Mouse (Mus musculus) neural tube, embryonic 15.5 days (tissue): ENCODE measurements at regions not wholly inside any gene's neighbourhood (a gene's known extent, or its start where the extent isn't known, plus 50 kb on each side); places are given as distances from the start of the nearest gene placed in this dataset.

Experiments used
- ATAC-seq: fragments of 200-750 bp; cut with Nextera tagmentation; 2 replicates; pipeline ENCODE4 v1.8.0; 2017; ENCODE audit warnings: mild to moderate bottlenecking, moderate TSS enrichment, moderate library complexity; ENCODE audit not compliant: low FRiP score
- H3K27ac ChIP-seq: fragments of 300-500 bp; sonication (generic); replicated peaks from 2 replicates; pipeline ENCODE4 v1.5.1; 2015; ENCODE audit warnings: mild to moderate bottlenecking, inconsistent platforms
- H3K27me3 ChIP-seq: fragments of 300-500 bp; sonication (generic); replicated peaks from 2 replicates; pipeline ENCODE4 v1.6.1; 2015; ENCODE audit warnings: inconsistent platforms
- H3K36me3 ChIP-seq: fragments of 300-500 bp; sonication (generic); 2 replicates; pipeline ENCODE4 v1.6.1; 2015; ENCODE audit warnings: inconsistent platforms
- H3K4me1 ChIP-seq: fragments of 300-500 bp; sonication (generic); 2 replicates; pipeline ENCODE4 v1.6.1; 2015; ENCODE audit warnings: inconsistent platforms
- H3K4me2 ChIP-seq: fragments of 300-500 bp; sonication (generic); 2 replicates; pipeline ENCODE4 v1.6.1; 2015; ENCODE audit warnings: inconsistent platforms, mild to moderate bottlenecking, moderate library complexity
- H3K4me3 ChIP-seq: fragments of 300-500 bp; sonication (generic); replicated peaks from 2 replicates; pipeline ENCODE4 v1.5.1; 2015; ENCODE audit warnings: mild to moderate bottlenecking, inconsistent platforms
- H3K9ac ChIP-seq: fragments of 300-500 bp; sonication (generic); replicated peaks from 2 replicates; pipeline ENCODE4 v1.6.1; 2015; ENCODE audit warnings: mild to moderate bottlenecking, inconsistent platforms
- H3K9me3 ChIP-seq: fragments of 300-500 bp; sonication (generic); replicated peaks from 2 replicates; pipeline ENCODE4 v1.6.1; 2016; ENCODE audit warnings: inconsistent platforms
- WGBS: fragments of 180-500 bp; shearing (Covaris S2); methylation state at CpG from one replicate; pipeline ENCODE4 v1.1.7; 2015; ENCODE audit warnings: mixed read lengths; 5-methylcytosine and 5-hydroxymethylcytosine counted together

DNA sequence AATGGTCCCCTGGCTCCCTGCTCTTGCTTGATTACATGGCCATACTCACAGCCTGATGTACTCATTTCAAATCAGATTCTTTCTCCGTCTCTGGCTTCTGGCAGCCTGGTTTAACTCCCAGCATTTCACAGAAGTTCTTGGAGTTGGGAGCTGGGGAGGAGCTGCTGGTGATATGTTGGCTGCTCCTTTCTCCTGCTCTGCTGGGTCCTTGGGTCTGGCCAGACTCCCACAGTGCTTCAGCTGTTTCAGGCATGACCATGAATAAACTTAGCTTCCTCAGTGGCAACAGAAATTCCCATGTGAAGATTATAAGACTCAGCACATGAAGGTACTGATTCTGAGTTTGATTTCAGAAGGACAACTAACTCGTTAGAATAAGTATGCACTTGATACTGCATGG lies 182.7 kb upstream of the Mki67 start:
- Histone ChIP-seq H3K9me3 (no peaks in the 10 kb centered on the region), H3K9ac (no peak overlapping the region), H3K4me1 (peaks cover 17% of the 10 kb centered on the region), H3K4me3 (no peak overlapping the region), H3K4me2 (no peak overlapping the region), H3K27me3 (no peaks in the 10 kb centered on the region), H3K27ac (no peak overlapping the region), H3K36me3 (no peaks in the 10 kb centered on the region)
- no peak for ATAC-seq
- WGBS: 72% methylated on average over 2 of the region's 2 CpGs

DNA sequence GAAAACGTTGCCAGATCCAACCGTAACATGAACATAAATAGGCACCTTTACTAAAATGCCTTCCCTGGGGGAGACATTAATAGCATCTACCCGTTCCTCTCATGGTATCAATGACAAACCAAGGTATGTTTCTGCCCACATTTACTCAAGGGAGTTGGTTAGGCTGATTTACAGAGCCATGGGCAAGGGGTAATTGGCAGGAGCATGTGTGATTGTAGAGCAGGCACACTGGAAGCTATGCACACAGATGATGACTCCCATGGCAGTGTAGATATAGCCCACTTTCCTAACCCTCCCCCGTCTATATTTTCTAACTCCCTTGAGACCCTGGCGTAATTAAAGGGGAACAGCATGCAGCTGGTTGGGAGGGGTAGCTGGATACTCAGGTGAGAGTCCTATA lies 183.6 kb upstream of the Mki67 start:
- H3K4me1 ChIP-seq: peaks cover 17% of the 10 kb centered on the region
- no peak for ATAC-seq
- H3K4me2 ChIP-seq: no peak overlapping the region
- no peak overlapping the region for H3K4me3 ChIP-seq
- H3K27me3 ChIP-seq: no peaks in the 10 kb centered on the region
- H3K9ac ChIP-seq: no peak overlapping the region
- no peaks in the 10 kb centered on the region for H3K9me3 ChIP-seq
- H3K27ac ChIP-seq: no peak overlapping the region
- no peaks in the 10 kb centered on the region for H3K36me3 ChIP-seq
- 53% methylated on average over 5 of the region's 5 CpGs for WGBS

DNA sequence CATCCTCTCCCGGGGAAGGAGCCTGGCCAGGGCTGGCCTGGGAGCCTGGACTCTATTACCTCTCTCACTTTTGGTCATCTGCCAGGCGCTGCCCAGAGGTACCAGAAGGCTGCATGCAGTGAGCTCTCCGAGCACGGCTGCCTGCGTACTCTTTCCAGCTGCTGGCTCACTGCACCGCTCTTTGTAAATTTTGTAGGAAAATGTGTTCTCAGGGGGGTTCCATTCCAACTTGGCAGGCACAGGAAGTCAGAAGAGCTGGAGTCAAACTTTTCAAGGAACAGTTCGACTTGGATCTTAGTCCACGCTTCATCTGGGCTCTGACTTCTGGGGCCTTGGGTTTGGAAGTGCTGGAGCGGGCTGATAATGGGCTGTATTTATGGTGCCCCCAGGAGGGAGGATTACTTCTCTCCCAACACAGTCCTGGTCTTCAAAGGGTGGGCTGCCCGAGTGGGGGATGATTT lies 184.7 kb upstream of the Mki67 start:
- Histone ChIP-seq H3K9ac (no peak overlapping the region), H3K4me1 (peaks cover 17% of the 10 kb centered on the region), H3K27me3 (no peaks in the 10 kb centered on the region), H3K27ac (peak overlapping the region; percentile 48), H3K9me3 (no peaks in the 10 kb centered on the region), H3K36me3 (no peaks in the 10 kb centered on the region), H3K4me2 (no peak overlapping the region), H3K4me3 (no peak overlapping the region)
- no peak for ATAC-seq
- WGBS: 18% methylated on average over 10 of the region's 10 CpGs

DNA sequence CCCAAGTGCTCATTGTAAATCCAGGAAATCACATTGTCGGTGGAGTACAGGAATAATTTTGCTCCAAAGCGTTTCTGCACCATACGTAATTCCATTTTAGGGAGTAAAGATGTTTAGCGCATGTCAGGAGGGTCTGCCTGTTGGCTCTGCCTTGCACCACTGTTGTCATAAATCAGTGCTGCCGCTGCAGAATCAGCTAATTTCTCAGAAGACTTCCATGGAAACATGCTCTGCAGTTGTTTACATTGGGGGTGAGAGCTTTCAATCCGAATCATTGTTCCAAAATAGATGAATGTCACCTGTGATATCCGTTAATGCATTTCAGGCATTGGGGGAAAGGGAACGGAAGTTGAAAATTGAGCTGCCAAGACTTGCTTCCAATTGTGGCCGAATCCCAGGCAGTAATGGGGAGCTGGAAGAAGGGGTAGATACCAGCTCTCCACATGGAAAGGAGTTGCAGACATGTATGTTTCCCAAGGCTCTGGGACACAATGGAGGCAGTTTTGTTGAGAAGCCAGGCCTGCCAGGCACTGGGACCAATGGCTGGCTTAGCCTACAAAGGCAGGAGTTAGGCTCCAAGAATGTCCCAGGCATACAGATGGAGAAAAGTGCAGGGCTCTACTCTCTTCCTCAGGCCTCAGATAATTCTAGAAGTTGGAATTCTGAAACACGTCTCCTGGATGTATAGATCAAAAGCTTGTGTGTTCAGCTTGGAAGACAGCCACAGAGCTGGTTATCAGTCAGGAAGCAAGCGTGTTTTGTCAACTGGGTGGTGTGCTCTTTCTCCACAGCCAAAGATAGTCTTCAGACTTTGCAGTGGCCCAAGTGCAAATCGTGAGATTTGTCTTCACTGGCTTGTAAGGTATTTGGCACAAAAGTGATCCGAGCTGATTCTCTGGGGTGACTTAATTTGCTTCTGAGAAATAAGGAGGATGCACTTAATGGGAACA lies 186.2 kb upstream of the Mki67 start:
- Histone ChIP-seq H3K27me3 (no peaks in the 10 kb centered on the region), H3K36me3 (no peaks in the 10 kb centered on the region), H3K27ac (peak overlapping the region; percentile 51; the same call in 1 of the 2 replicates), H3K9me3 (no peaks in the 10 kb centered on the region), H3K4me1 (peaks cover 17% of the 10 kb centered on the region), H3K4me2 (no peak overlapping the region), H3K4me3 (no peak overlapping the region), H3K9ac (no peak overlapping the region)
- 60% methylated on average over 13 of the region's 13 CpGs for WGBS
- no peak for ATAC-seq

DNA sequence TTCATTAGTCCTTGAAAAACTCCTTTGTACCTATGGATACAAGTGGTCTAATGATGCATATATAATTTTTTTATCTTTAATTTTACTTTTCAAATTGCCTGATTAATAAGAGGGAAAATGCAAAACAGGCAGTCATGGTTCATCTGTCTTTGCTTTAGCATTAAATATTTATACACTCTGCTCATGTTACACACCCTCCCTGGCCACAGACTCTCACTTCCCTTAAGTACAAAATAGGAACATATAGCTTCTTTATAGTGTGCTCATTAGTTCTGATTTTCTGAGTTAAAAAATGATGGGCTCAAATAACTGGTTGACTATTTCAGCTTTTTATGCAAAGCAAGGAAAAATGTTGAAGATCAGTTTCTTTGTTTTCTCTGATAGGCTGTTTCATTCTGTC lies 195.2 kb upstream of the Mki67 start:
- H3K9ac ChIP-seq: no peak overlapping the region
- H3K4me1 ChIP-seq: no peaks in the 10 kb centered on the region
- no peak overlapping the region for H3K4me3 ChIP-seq
- no peaks in the 10 kb centered on the region for H3K9me3 ChIP-seq
- no peak overlapping the region for H3K4me2 ChIP-seq
- H3K27ac ChIP-seq: no peak overlapping the region
- H3K27me3 ChIP-seq: no peaks in the 10 kb centered on the region
- H3K36me3 ChIP-seq: no peaks in the 10 kb centered on the region
- no peak for ATAC-seq

DNA sequence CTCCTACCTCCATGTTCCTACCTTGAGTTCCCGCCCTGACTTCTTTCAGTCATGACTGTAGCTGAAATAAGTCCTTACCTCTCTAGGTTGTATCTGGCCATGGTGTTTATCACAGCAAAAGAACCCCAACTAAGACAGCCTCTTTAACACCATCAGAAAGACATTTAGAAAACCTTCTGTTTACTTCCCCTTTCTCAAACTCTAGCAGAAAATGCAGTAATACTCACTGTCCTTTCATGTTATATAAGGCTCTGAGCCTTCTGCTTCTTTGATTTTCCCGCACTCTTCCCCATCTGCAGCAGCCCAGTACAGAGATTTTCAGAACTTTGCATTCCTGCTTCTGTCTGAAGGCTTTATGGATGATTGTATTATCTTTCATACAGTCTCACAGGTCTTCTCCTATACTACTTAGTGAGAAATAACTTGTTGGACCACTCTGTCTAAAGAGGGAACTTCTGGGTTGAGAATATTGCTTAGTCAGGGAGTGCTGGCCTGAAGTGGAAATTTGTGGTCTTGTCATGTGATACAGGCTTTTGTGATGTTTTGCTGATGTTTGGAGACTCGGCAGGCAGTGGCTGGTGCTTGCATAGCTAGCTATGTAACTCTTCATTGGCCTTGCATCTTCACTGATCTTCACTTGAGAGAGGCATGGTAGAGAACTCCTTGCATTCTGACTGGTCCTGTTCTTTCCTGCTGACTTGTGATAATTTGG lies 197.9 kb upstream of the Mki67 start:
- Histone ChIP-seq H3K36me3 (no peaks in the 10 kb centered on the region), H3K9ac (no peak overlapping the region), H3K4me3 (no peak overlapping the region), H3K4me2 (no peak overlapping the region), H3K4me1 (no peaks in the 10 kb centered on the region), H3K27me3 (no peaks in the 10 kb centered on the region), H3K9me3 (no peaks in the 10 kb centered on the region), H3K27ac (no peak overlapping the region)
- no peak for ATAC-seq
- 87% methylated on average over 3 of the region's 3 CpGs for WGBS

DNA sequence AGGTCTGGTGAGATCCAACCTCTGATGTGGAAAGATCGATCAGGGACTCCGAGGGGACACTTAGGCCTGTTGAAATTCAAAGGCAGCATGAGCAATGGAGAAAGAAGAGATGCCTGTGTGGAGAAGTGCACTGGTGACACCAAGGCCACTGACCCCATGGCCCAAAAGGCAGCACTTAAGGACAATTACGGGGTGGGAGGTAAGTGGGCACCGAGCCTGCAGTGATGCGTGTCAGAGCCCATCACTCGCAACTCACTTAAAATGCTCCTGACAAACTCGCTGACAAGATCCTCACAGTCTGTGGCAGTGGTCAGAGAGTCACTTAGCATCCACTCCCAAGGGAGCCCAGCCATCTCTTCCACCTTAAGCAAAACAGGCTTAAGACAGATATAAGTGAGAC lies 207.7 kb upstream of the Mki67 start:
- no peaks in the 10 kb centered on the region for H3K27me3 ChIP-seq
- H3K4me3 ChIP-seq: no peak overlapping the region
- no peaks in the 10 kb centered on the region for H3K36me3 ChIP-seq
- 87% methylated on average over 7 of the region's 7 CpGs for WGBS
- H3K9me3 ChIP-seq: no peaks in the 10 kb centered on the region
- H3K9ac ChIP-seq: no peak overlapping the region
- no peak overlapping the region for H3K4me2 ChIP-seq
- ATAC-seq: no peak
- no peaks in the 10 kb centered on the region for H3K4me1 ChIP-seq
- no peak overlapping the region for H3K27ac ChIP-seq

DNA sequence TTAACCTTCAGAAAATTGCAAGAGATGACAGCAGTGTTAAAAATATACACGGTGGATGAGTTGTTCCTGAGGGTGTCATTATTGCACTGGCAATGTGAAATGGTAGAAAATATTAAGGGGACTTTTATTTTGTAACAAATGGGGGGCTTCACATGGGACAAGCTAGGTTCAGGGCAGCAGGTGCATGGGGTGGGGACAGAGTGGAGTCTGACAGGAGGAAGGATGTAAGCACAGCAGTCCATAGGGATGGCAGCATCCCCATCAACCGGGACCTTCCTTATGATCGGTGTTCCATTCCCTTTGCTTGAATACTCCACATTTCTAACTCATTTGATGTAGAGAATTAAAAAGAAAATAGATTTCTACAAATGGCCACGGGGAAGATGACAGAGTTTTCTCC lies 208.5 kb upstream of the Mki67 start:
- 70% methylated on average over 4 of the region's 4 CpGs for WGBS

DNA sequence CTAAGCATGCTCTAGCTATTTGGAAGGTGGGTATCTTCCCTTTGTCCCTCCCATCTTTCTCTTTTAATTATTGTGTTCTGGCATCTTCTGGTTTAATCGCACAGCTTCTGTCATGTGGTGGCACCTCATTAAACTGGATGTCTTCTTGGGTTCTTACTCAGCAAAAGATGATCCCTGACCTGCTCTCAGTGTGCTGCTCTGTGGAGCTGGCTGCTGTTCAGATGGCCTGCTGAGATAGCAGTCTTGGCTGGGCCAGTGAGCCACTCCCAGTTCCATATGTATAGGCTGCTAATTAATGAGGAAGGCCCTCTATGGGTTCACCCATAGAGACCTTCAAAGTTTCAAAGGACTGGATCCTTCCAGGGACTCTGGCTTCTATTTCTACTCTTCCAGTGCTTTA lies 213.9 kb upstream of the Mki67 start:
- no peak overlapping the region for H3K27ac ChIP-seq
- no peak overlapping the region for H3K9ac ChIP-seq
- H3K36me3 ChIP-seq: no peaks in the 10 kb centered on the region
- no peak overlapping the region for H3K4me2 ChIP-seq
- WGBS: 83% methylated on average over 1 of the region's 1 CpGs
- ATAC-seq: no peak
- no peaks in the 10 kb centered on the region for H3K9me3 ChIP-seq
- no peaks in the 10 kb centered on the region for H3K27me3 ChIP-seq
- no peaks in the 10 kb centered on the region for H3K4me1 ChIP-seq
- H3K4me3 ChIP-seq: no peak overlapping the region

More for the DNA sequence above, 208.5 kb upstream of the Mki67 start:
- Histone ChIP-seq H3K9me3 (no peaks in the 10 kb centered on the region), H3K9ac (no peak overlapping the region), H3K4me2 (no peak overlapping the region), H3K36me3 (no peaks in the 10 kb centered on the region), H3K27ac (no peak overlapping the region), H3K4me3 (no peak overlapping the region), H3K27me3 (no peaks in the 10 kb centered on the region), H3K4me1 (no peaks in the 10 kb centered on the region)
- no peak for ATAC-seq

DNA sequence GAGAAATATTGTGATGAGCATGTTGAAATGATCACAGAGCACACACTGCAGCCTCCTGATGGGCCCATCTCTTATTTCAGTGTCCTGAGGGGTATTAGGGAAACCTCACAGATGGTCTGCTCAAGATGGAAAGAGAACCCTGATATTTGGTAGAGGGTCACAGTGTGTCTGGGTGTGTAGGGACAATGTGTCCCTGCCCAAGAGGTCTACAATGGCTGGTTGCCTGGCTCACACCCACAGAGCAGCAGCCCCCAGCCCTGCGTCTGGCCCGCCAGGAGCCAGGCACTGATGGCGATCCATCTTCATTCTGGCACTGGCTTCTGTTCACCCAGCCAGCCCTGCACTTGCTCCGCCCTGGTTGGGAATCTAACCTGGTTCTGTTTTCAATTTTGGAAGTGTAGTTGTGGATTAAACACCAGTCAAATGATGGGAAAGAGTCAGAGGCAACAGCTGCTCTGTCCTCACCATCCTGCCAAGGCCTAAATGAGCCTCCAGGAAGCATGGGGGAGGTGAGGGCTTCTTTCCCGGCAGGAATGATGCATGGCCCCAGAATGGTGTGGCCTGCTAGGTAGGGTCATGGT lies 216.5 kb upstream of the Mki67 start:
- Histone ChIP-seq H3K36me3 (no peaks in the 10 kb centered on the region), H3K27ac (no peak overlapping the region), H3K9me3 (no peaks in the 10 kb centered on the region), H3K4me1 (no peaks in the 10 kb centered on the region), H3K27me3 (no peaks in the 10 kb centered on the region), H3K4me3 (no peak overlapping the region), H3K4me2 (no peak overlapping the region), H3K9ac (no peak overlapping the region)
- no peak for ATAC-seq
- 78% methylated on average over 5 of the region's 5 CpGs for WGBS

DNA sequence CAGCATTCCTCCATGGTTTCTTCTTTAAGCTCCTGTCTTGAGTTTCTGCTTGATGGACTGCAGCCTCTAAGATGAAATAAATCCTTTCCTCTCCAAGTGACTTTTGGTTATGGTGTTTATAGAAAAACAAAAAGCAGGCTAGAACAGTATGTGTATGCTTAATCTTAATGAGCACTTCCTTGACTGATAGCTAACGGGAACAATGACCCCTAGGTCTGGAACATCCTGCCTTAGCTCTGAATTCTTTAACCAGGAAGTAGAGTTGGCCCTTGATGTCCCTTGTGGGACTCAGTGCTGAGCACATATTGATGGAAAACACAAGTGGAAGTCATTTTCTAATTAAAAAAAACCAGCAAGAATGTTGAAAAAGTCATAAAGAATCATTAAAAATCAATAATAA lies 219.0 kb upstream of the Mki67 start:
- no peak overlapping the region for H3K4me2 ChIP-seq
- H3K4me1 ChIP-seq: no peaks in the 10 kb centered on the region
- WGBS: 81% methylated on average over 1 of the region's 1 CpGs
- H3K27me3 ChIP-seq: no peaks in the 10 kb centered on the region
- no peak for ATAC-seq
- H3K36me3 ChIP-seq: no peaks in the 10 kb centered on the region
- no peak overlapping the region for H3K27ac ChIP-seq
- H3K9me3 ChIP-seq: no peaks in the 10 kb centered on the region
- no peak overlapping the region for H3K9ac ChIP-seq
- no peak overlapping the region for H3K4me3 ChIP-seq

DNA sequence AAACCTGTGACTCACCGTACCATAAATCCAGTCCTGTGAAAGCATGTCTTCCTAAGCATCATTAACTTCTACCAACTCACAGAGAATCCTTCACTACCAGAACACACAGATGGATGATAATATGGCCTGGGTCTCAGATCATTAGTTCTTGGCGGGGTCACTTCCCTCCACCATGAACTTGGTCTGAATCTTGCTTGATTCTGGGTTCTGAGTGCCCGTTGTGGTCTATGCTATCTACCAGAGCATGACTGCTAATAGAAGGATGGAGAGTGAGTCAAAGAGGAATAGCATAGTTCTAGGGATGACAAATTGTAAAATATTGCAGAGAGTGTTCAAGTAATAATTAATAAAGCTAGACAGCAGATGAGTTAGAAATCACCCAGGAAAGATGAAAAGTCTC lies 221.3 kb upstream of the Mki67 start:
- no peaks in the 10 kb centered on the region for H3K36me3 ChIP-seq
- H3K9me3 ChIP-seq: no peaks in the 10 kb centered on the region
- no peaks in the 10 kb centered on the region for H3K27me3 ChIP-seq
- no peak for ATAC-seq
- H3K9ac ChIP-seq: no peak overlapping the region
- H3K4me3 ChIP-seq: no peak overlapping the region
- no peaks in the 10 kb centered on the region for H3K4me1 ChIP-seq
- H3K4me2 ChIP-seq: no peak overlapping the region
- no peak overlapping the region for H3K27ac ChIP-seq
- WGBS: 89% methylated on average over 3 of the region's 3 CpGs
